Mouse (Mus musculus) CH12.LX (cell line): Measurements from ENCODE around the gene Gp9.

Experiments used
- CTCF ChIP-seq, 2 experiments: IDR thresholded peaks in 1 of 2; conservative IDR thresholded peaks in 1 of 2; 2 replicates each; pipeline ENCODE4 v1.5.1; 2011 to 2012; ENCODE audit warnings: low read depth in 2 of 2, low read length in 2 of 2, improper control_type of control experiment in 1 of 2, inconsistent platforms in 1 of 2, mild to moderate bottlenecking in 1 of 2, moderate library complexity in 1 of 2
- ELF1 ChIP-seq: IDR thresholded peaks from 2 replicates; pipeline ENCODE4 v1.6.1; 2014; ENCODE audit warnings: low read depth, mild to moderate bottlenecking, inconsistent platforms, low read length, improper control_type of control experiment
- EP300 ChIP-seq: IDR thresholded peaks from 2 replicates; pipeline ENCODE4 v1.6.1; 2011; ENCODE audit warnings: low read length, improper control_type of control experiment
- HCFC1 ChIP-seq: IDR thresholded peaks from 2 replicates; pipeline ENCODE4 v1.6.1; 2012; ENCODE audit warnings: low read depth, mild to moderate bottlenecking, inconsistent platforms, low read length, improper control_type of control experiment

- no peak for TF ChIP-seq CTCF (conservative IDR thresholded peaks at IDR 0.05 in 1 of 2, IDR thresholded peaks at IDR 0.05 in 1 of 2; ENCODE audit: low read depth in 2 of 2, low read length in 2 of 2)
- no peak for TF ChIP-seq HCFC1
- TF ChIP-seq ELF1: no peak
- TF ChIP-seq EP300: no peak
Measured at GRCm38 (mm10) chr6:87778294-87779173, 662 bp downstream of the Gp9 start.
